Mouse (Mus musculus) thymus, postnatal 0 days (tissue): Measurements from ENCODE around the gene Rab29. TPM values are rescaled to one million over a fixed set of nuclear protein-coding genes. Genes with fewer than 3 reads are reported as not detected.
A peak's percentile ranks its signal among the peaks of the same experiment; 100 is the strongest.
"Not testable (repeated sequence)": the region's sequence is repeated elsewhere in the genome, so short reads cannot be mapped to it uniquely, and the experiment has no call there.

ENCODE experiments used
- DNase-seq: peaks from one replicate; pipeline ENCODE4 v3.0.0-alpha.2; 2015; ENCODE audit warnings: low spot score
- polyA plus RNA-seq: library from polyadenylated mRNA; unstranded; fragments of >200 nt; fragmentation: Nextera tagmentation; extraction: Ambion mirVana; gene quantifications from 2 replicates; pipeline ENCODE4 v1.2.1, GENCODE M21; 2015

Gene Rab29
- polyA plus RNA-seq, result 33.3 and 36.6 TPM in 2 replicates

- DNase-seq, result peak; percentile 95
Measured at GRCm38 (mm10) chr1:131867093-131867945, at the start of gene Rab29. Rab29 (plus strand) TSS chr1:131867224.

GRCm38 (mm10) chr1:131820353-131820752 lies 46.7 kb upstream of the Rab29 start:
- not testable (repeated sequence) for DNase-seq

- DNase-seq, result peak; percentile 30
Measured at GRCm38 (mm10) chr1:131820887-131821328, 46.1 kb upstream of the Rab29 start.

GRCm38 (mm10) chr1:131822292-131822691 lies 44.7 kb upstream of the Rab29 start:
- DNase-seq, result no peak

- DNase-seq, result no peak
Measured at GRCm38 (mm10) chr1:131822856-131823492, 44.0 kb upstream of the Rab29 start.

- DNase-seq, result no peak
Measured at GRCm38 (mm10) chr1:131823563-131823962, 43.5 kb upstream of the Rab29 start.

- DNase-seq, result peak; percentile 32
Measured at GRCm38 (mm10) chr1:131824528-131825181, 42.4 kb upstream of the Rab29 start.

- peak; percentile 24 for DNase-seq
Measured at GRCm38 (mm10) chr1:131827207-131827786, 39.7 kb upstream of the Rab29 start, which contains the start of gene Slc41a1. Slc41a1 (plus strand) TSS chr1:131827493.

- DNase-seq, result peak; percentile 97
Measured at GRCm38 (mm10) chr1:131827787-131828258, 39.2 kb upstream of the Rab29 start.

- DNase-seq, result no peak
Measured at GRCm38 (mm10) chr1:131828297-131829126, 38.5 kb upstream of the Rab29 start.

GRCm38 (mm10) chr1:131829279-131829678 lies 37.7 kb upstream of the Rab29 start:
- DNase-seq, result no peak

GRCm38 (mm10) chr1:131830561-131830960 lies 36.5 kb upstream of the Rab29 start:
- DNase-seq, result no peak

- no peak for DNase-seq
Measured at GRCm38 (mm10) chr1:131830971-131831641, 35.9 kb upstream of the Rab29 start.

- no peak for DNase-seq
Measured at GRCm38 (mm10) chr1:131837035-131837434, 30.0 kb upstream of the Rab29 start.

- DNase-seq, result no peak
Measured at GRCm38 (mm10) chr1:131838542-131838941, 28.5 kb upstream of the Rab29 start.

- DNase-seq, result no peak
Measured at GRCm38 (mm10) chr1:131839279-131839678, 27.7 kb upstream of the Rab29 start.

GRCm38 (mm10) chr1:131842221-131842620 lies 24.8 kb upstream of the Rab29 start:
- DNase-seq, result no peak

GRCm38 (mm10) chr1:131843758-131844157 lies 23.3 kb upstream of the Rab29 start:
- DNase-seq, result no peak

GRCm38 (mm10) chr1:131844883-131845282 lies 22.1 kb upstream of the Rab29 start:
- DNase-seq, result no peak

GRCm38 (mm10) chr1:131846255-131846654 lies 20.8 kb upstream of the Rab29 start:
- DNase-seq, result peak; percentile 24
